ENCODE assay signal across 13 mouse cellular contexts in the genomic region with DNA sequence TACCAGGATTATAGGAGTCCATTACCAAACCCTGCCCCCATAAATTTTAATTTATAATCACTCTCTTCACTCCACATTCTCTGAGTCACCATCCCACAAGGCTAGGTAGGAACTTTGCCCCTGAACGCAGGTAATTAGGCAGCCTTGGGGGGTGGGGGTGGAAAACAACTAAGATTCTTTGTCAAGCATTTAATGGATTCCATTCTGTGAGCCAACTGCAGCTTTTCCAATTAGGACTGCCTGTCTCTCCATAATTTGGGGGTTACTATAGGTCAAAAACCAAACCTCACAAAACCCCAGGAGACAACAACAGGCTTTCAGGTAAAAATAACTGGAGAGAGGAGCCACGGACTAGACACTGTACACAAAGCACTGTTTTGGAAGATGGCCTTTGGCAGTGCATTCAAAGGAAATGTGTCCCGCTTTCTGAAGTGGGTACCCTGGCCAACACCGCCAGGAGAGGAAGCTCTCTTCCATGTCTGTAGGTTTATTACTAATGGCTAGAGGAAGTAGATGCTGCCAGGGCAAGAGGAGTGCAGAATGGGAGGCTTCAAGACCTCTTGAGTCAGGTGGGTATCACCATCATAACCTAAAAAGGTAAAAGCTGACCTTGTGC. TPM values are rescaled to one million over a fixed set of nuclear protein-coding genes. Genes with fewer than 3 reads are reported as not detected.
"Had no signal": no experiment of that assay in that cellular context is flagged by ENCODE, and none has a peak within 500 bp of the region (broad histone marks: within the 10 kb centered on the region; RNA-seq: fewer than 3 reads in every experiment).

No protein-coding gene starts in this region.

- H3K27ac ChIP-seq: kidney, postnatal 0 days; left cerebral cortex, adult 2 months; liver, embryonic 13.5 days; stomach, embryonic 15.5 days had no signal

- H3K4me3 ChIP-seq: left cerebral cortex, adult 2 months; liver, embryonic 13.5 days; lung, embryonic 15.5 days; stomach, embryonic 15.5 days had no signal

- H3K36me3 ChIP-seq: lung, embryonic 15.5 days; stomach, embryonic 15.5 days had no signal

- DNase-seq: kidney, adult 18-20 months; liver; liver, embryonic 13.5 days; liver, postnatal 0 days; midbrain, embryonic 14.5 days; right cerebral cortex, postnatal 14 days; thymus, adult 2 months had no signal

- H3K9me3 ChIP-seq: liver, embryonic 13.5 days; lung, embryonic 15.5 days; stomach, embryonic 15.5 days had no signal

- ATAC-seq: liver, postnatal 0 days had no signal

- H3K4me2 ChIP-seq: liver, embryonic 13.5 days; lung, embryonic 15.5 days; stomach, embryonic 15.5 days had no signal

- H3K4me1 ChIP-seq: liver, embryonic 13.5 days; stomach, embryonic 15.5 days had no signal

- H3K27me3 ChIP-seq: liver, embryonic 13.5 days; lung, embryonic 15.5 days; stomach, embryonic 15.5 days had no signal

- H3K9ac ChIP-seq: liver, embryonic 13.5 days; liver, postnatal 0 days; lung, embryonic 15.5 days; stomach, embryonic 15.5 days had no signal

RNA-seq across cellular contexts. Expression of a gene that starts 41.2 kb away (rescaled TPM):
- total RNA-seq: megakaryocyte progenitor cell, adult 5-6 weeks; monocyte, adult 5-6 weeks had no signal
- polyA plus RNA-seq: liver, embryonic 13.5 days; liver, postnatal 0 days had no signal
